Mouse (Mus musculus) cortical plate, adult 2 months (tissue): ENCODE results near the gene Cpsf7.

ENCODE experiments used
- CTCF ChIP-seq: fragments of 200-500 bp; IDR thresholded peaks from 2 replicates; pipeline ENCODE4 v1.5.1; 2011; ENCODE audit warnings: mild to moderate bottlenecking, control low read depth, low read length; ENCODE audit not compliant: insufficient read depth; ENCODE audit errors: extremely low read depth
- POLR2A ChIP-seq: fragments of 200-500 bp; IDR thresholded peaks from 2 replicates; pipeline ENCODE4 v1.6.1; 2011; ENCODE audit warnings: mild to moderate bottlenecking, low read length, control low read depth; ENCODE audit not compliant: insufficient read depth; ENCODE audit errors: extremely low read depth

DNA sequence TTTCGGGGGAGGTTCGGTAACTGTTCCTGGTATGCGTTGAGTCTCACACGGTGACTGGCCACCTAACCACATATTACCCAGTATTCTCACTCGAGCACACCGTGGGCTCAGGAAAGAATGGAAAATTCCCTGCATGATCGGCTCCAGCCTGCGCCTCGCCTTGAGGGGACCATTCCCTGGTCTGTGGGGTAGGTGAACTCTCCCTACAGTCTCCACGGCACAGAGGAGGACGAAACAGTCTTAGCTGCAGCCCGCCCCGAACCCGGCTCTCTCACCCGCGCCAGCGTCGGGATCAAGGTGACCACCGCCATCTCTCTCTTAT is 321 bp upstream of the Cpsf7 start:
- TF ChIP-seq CTCF (no peak), POLR2A (no peak)
